Mouse (Mus musculus) cortical plate, adult 2 months (tissue): ENCODE measurements at regions not wholly inside any gene's neighbourhood (a gene's known extent, or its start where the extent isn't known, plus 50 kb on each side); places are given as distances from the start of the nearest gene placed in this dataset.

ENCODE experiments used
- H3K27ac ChIP-seq: fragments of 200-500 bp; 2 replicates; pipeline ENCODE4 v1.5.1; 2012; ENCODE audit warnings: low read length, control low read depth, inconsistent platforms; ENCODE audit not compliant: insufficient read depth
- H3K4me1 ChIP-seq: fragments of 200-500 bp; 2 replicates; pipeline ENCODE4 v1.6.1; 2011; ENCODE audit warnings: low read length; ENCODE audit not compliant: control insufficient read depth, insufficient read depth
- H3K4me3 ChIP-seq: fragments of 200-500 bp; 2 replicates; pipeline ENCODE4 v1.5.1; 2011; ENCODE audit warnings: mild to moderate bottlenecking, low read length, control low read depth; ENCODE audit not compliant: insufficient read depth
- CTCF ChIP-seq: fragments of 200-500 bp; IDR thresholded peaks from 2 replicates; pipeline ENCODE4 v1.5.1; 2011; ENCODE audit warnings: mild to moderate bottlenecking, control low read depth, low read length; ENCODE audit not compliant: insufficient read depth; ENCODE audit errors: extremely low read depth
- POLR2A ChIP-seq: fragments of 200-500 bp; IDR thresholded peaks from 2 replicates; pipeline ENCODE4 v1.6.1; 2011; ENCODE audit warnings: mild to moderate bottlenecking, low read length, control low read depth; ENCODE audit not compliant: insufficient read depth; ENCODE audit errors: extremely low read depth

DNA sequence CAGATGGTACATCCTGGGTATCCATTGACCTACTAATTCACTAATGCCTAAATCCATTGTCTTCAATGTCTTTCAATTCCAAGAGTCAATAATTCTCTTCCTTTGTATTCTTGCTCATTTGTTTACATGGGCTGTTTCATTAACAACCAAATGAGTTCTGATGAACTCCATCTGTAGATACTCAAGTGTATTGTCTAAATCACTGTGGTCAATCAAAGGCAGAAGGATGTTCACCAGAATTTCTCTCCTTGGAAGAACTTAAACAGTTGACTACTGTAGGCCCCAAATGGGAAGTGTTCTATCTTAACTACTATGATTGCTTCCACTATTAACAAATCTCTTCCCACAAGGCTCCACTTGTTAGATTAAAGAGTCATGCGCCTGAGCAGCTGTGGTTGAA is 236.9 kb upstream of the Marcks start:
- Histone ChIP-seq H3K27ac (no peak overlapping the region), H3K4me1 (peaks cover 1% of the 10 kb centered on the region; the same call in 1 of the 2 replicates), H3K4me3 (no peak overlapping the region)
- TF ChIP-seq CTCF (no peak), POLR2A (no peak)

DNA sequence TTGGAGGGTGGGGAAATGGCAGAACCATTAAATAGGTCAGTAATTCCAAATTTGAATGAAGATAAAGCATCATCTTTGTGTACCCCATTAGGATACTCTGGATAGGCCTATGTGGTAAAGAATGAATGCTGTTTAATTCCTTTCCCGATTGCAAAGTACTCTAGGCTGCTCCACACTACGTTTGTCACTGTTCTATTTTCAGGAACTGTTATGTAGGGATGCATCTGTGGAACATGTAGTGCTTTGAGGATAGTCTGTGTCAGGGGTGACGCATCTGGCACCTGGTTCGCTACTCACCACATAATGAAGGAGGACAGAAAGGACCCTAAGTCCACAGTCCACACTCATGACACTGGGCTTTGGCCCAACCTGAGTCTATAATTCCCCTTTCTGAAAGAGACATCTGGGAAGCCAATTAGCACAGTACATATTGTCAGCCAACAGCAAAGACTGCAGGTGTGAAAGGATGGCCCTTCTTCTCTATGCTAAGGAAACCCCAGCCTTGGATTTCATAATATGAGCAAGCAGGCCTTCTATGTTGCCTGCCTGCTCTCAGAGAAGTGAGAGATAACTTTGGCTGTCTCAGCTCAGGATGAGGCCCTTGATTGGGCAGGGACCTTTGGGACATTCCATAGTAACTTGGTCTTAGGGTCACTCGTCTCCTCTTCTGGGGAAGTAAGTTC is 230.4 kb upstream of the Marcks start:
- no peak overlapping the region for H3K4me3 ChIP-seq
- 0 out of 2 replicates have a peak, but pooled peaks cover 2% of the 10 kb centered on the region for H3K4me1 ChIP-seq
- TF ChIP-seq CTCF = no peak
- no peak for TF ChIP-seq POLR2A
- no peak overlapping the region; the same call in 1 of the 2 replicates for H3K27ac ChIP-seq

DNA sequence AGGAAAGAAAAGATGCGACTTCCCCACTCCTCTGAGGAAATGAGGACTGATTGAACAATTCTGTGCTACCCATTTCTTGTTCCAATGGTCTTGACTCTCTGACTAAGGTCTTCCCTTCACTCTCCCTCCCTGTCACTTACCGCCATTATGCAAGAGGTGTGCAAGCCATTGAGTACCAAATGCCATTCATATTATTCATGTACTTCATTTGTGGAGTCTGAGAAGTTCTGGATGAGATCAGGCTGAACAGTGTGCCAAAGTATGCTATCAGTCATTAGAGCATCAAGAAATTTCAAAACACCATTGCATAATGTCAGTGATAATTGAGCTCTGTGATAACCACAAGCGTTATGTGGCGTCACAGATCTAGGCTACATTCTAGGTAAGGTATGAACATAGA is 229.1 kb upstream of the Marcks start:
- no peak overlapping the region for H3K27ac ChIP-seq
- H3K4me1 ChIP-seq = 0 out of 2 replicates have a peak, but pooled peaks cover 2% of the 10 kb centered on the region
- no peak overlapping the region for H3K4me3 ChIP-seq
- TF ChIP-seq POLR2A (no peak), CTCF (no peak)

DNA sequence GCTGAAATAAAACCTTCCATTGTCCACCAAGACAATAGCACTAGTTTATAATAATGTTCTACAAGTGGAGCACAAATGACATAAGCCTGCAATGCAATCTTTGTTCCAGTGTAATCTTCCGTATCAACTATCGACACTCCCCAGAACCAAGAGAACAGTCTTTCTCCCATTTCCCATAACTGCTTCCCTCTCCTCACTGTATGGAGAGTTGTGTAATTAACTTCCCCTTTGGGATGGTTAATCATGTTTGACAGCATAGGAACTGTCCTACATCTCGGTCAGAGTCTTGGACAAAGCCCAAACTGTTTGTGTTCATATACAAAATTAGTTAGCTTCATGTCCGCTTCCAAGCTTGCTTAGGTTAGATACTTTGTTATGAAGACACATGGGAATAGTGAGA is 225.8 kb upstream of the Marcks start:
- TF ChIP-seq POLR2A (no peak), CTCF (no peak)
- Histone ChIP-seq H3K4me1 (0 out of 2 replicates have a peak, but pooled peaks cover 2% of the 10 kb centered on the region), H3K27ac (no peak overlapping the region), H3K4me3 (no peak overlapping the region)

GRCm38 (mm10) chr10:37360985-37361384 is 222.3 kb upstream of the Marcks start:
- TF ChIP-seq POLR2A (no peak), CTCF (no peak)
- Histone ChIP-seq H3K4me1 (no peaks in the 10 kb centered on the region), H3K4me3 (no peak overlapping the region), H3K27ac (no peak overlapping the region)

DNA sequence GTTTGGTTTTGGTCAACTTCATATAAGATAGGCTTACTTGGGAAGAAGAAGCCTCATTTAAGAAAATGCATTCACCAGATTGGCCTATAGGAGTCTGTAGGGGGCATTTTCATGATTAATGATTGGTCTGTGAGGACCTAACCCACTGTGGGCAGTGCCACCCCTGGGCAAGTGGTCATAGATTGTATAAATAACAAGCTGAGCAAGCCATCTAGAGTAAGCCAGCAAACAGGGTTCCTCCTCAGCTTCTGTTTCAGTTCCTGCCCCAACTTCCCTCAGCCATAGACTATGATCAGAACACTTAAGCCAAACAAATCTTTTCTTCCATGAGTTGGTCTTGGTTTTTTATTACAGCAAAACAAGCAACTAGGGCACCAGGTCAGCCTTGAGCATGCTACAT is 220.2 kb upstream of the Marcks start:
- TF ChIP-seq POLR2A (no peak), CTCF (no peak)
- Histone ChIP-seq H3K27ac (peak overlapping the region; percentile 65), H3K4me3 (no peak overlapping the region), H3K4me1 (no peaks in the 10 kb centered on the region)

- H3K4me3 ChIP-seq = no peak overlapping the region
- H3K27ac ChIP-seq = no peak overlapping the region; the same call in 1 of the 2 replicates
- H3K4me1 ChIP-seq = no peaks in the 10 kb centered on the region
- no peak for TF ChIP-seq CTCF
- TF ChIP-seq POLR2A = no peak
These were observed 219.6 kb upstream of the Marcks start for GRCm38 (mm10) chr10:37358334-37358733.

DNA sequence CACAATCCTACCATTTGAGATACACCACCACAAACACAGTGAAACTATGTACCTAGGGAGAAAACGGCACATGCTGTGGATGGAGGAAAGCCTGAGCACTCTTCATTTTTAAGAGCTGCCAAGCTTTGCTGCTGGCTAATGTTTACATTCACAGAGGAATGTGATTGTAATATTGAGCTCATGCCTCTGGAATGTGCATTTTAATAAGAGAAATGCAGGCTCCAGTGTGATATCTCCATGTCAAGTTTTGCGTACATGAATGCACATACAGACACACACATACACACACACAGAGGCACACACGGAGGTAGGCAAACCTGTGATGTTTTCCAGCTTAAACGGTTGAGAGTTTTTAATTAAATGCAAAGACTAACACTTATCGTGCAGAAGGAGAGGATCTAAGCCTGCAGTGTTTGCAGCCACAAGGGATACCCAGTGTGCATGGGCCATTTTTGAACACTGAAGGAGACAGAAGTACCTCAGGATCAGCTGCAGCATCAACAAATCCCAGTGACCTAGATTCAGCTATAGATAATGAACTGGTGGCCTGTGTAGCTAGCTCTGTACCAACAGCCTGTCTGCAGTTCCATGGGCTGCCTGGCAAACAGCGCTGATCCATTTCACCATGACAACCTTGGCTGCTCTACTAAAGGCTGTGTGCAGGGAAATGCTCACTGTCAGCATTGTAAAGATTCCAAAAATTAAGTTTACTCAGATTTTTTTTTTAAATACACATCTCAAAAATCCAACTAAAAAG is 218.8 kb upstream of the Marcks start:
- no peaks in the 10 kb centered on the region for H3K4me1 ChIP-seq
- no peak overlapping the region for H3K4me3 ChIP-seq
- no peak overlapping the region for H3K27ac ChIP-seq
- TF ChIP-seq POLR2A (no peak), CTCF (peak; percentile 35)

GRCm38 (mm10) chr10:37349261-37349660 is 210.5 kb upstream of the Marcks start:
- Histone ChIP-seq H3K4me3 (no peak overlapping the region), H3K27ac (no peak overlapping the region), H3K4me1 (peaks cover 1% of the 10 kb centered on the region; the same call in 1 of the 2 replicates)
- TF ChIP-seq POLR2A (no peak), CTCF (no peak)

GRCm38 (mm10) chr10:37348416-37348815 is 209.7 kb upstream of the Marcks start:
- peaks cover 1% of the 10 kb centered on the region; the same call in 1 of the 2 replicates for H3K4me1 ChIP-seq
- H3K4me3 ChIP-seq = no peak overlapping the region
- no peak overlapping the region for H3K27ac ChIP-seq
- TF ChIP-seq POLR2A = no peak
- no peak for TF ChIP-seq CTCF
